ENCODE assay signal across 19 mouse cellular contexts in the genomic region with DNA sequence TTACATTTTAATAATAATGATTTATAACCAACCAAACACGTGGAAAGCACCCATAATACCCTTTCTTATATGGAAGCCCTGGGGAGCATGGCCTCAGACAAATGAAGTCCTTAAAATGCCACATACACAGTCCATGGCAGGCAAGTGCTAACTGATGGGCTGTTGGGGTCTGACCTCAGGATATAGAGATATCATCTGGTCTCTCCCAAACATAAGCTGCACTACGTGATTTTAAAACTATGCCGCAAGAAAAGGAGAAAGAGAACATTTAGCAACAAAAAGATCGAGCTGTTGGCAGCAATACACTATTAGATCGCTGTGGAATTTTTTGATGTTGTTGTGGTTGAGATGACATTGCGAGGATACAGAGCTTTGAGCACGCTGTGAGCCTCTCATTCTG.
"Had no signal": no experiment of that assay in that cellular context is flagged by ENCODE, and none has a peak within 500 bp of the region (broad histone marks: within the 10 kb centered on the region; RNA-seq: fewer than 3 reads in every experiment).

No protein-coding gene starts in this region.

- H3K9me3 ChIP-seq: liver, embryonic 12.5 days; midbrain, embryonic 10.5 days; midbrain, embryonic 12.5 days; neural tube, embryonic 13.5 days; neural tube, embryonic 15.5 days; stomach, embryonic 15.5 days had no signal

- DNase-seq: lung, adult 18-20 months; lung, postnatal 36 days; midbrain, embryonic 14.5 days; retina, postnatal 1 day; right cerebral cortex, adult 18-20 months; right cerebral cortex, postnatal 25 days; thymus, adult 2 months; thymus, postnatal 25 days; thymus, postnatal 4 days had no signal

- H3K27me3 ChIP-seq: liver, embryonic 12.5 days; midbrain, embryonic 12.5 days; neural tube, embryonic 13.5 days; neural tube, embryonic 15.5 days; stomach, embryonic 15.5 days had no signal

- ATAC-seq: liver, embryonic 12.5 days; midbrain, embryonic 16.5 days had no signal

- H3K27ac ChIP-seq: liver, embryonic 12.5 days; liver, embryonic 14.5 days; midbrain, embryonic 10.5 days; midbrain, embryonic 12.5 days; neural tube, embryonic 13.5 days; neural tube, embryonic 15.5 days; stomach, embryonic 15.5 days; stomach, postnatal 0 days had no signal

- H3K36me3 ChIP-seq: liver, embryonic 12.5 days; midbrain, embryonic 10.5 days; midbrain, embryonic 12.5 days; neural tube, embryonic 13.5 days; neural tube, embryonic 15.5 days; stomach, embryonic 15.5 days had no signal

- H3K4me1 ChIP-seq: liver, embryonic 12.5 days; midbrain, embryonic 10.5 days; midbrain, embryonic 12.5 days; neural tube, embryonic 13.5 days; neural tube, embryonic 15.5 days; stomach, embryonic 15.5 days had no signal

- H3K9ac ChIP-seq: liver, embryonic 12.5 days; liver, embryonic 14.5 days; midbrain, embryonic 12.5 days; neural tube, embryonic 13.5 days; neural tube, embryonic 15.5 days; stomach, embryonic 15.5 days had no signal

- H3K4me2 ChIP-seq: liver, embryonic 12.5 days; midbrain, embryonic 12.5 days; neural tube, embryonic 13.5 days; neural tube, embryonic 15.5 days; stomach, embryonic 15.5 days had no signal

- H3K4me3 ChIP-seq: liver, embryonic 12.5 days; midbrain, embryonic 10.5 days; midbrain, embryonic 12.5 days; myocyte; neural tube, embryonic 13.5 days; neural tube, embryonic 15.5 days; stomach, embryonic 15.5 days had no signal
